8 mouse cellular contexts compared by ENCODE assay signal in the genomic region with DNA sequence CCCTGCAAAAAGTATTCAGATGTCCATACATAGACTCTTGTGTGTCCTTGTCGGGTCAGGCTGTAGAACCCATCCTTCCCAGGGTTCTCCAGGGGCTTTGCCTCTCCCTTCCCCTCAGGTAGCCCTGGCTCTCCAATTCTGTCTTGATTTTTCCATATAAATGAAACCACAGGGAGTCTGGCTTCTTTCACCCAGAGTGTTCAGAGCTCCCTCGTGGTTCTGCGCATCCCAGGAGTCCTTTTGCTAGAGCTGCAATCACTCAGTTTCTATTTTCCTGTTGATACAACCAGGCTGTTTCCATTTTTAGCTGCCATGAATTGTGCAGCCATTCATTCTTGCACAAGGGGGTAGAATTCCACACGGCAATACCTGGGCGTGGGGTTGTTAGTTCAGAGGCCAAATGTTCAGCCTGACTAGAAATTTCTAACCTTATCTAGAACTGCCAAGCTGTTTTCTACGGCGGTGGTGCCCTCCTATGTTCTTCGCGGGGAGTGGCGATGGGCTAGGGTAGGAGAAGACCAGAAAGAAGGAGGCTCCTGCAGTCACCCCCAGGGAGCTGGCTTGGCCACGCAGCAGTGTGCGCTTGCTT. TPM values are rescaled to one million over a fixed set of nuclear protein-coding genes. Genes with fewer than 3 reads are reported as not detected.
DNase-seq lines count a peak whose midpoint lies in the region; ATAC-seq and TF ChIP-seq lines count a peak whose summit lies in the region.

No protein-coding gene starts in this region.

- no peak for TF ChIP-seq RAD21 in MEL (IDR thresholded peaks at IDR 0.05; ENCODE audit: low read depth, low read length)

- 52% methylated on average over 12 of the region's 12 CpGs for WGBS in kidney, postnatal 0 days
- 55% methylated on average over 12 of the region's 12 CpGs for WGBS in embryonic facial prominence, embryonic 10.5 days
- 31% methylated on average over 12 of the region's 12 CpGs for WGBS in liver, embryonic 13.5 days (ENCODE audit: insufficient replicate concordance)

- no peaks in the 10 kb centered on the region for H3K27me3 ChIP-seq in kidney, postnatal 0 days (ENCODE audit: insufficient read depth, low read length)
- no peaks in the 10 kb centered on the region for H3K27me3 ChIP-seq in MEL (ENCODE audit: control insufficient read depth in 1 of 2, insufficient read depth in 2 of 2, low read length in 2 of 2)
- no peaks in the 10 kb centered on the region for H3K27me3 ChIP-seq in embryonic facial prominence, embryonic 10.5 days (replicated peaks; ENCODE audit: low read depth, poor library complexity, severe bottlenecking)
- no peaks in the 10 kb centered on the region for H3K27me3 ChIP-seq in liver, embryonic 13.5 days

- H3K9me3 ChIP-seq in kidney, postnatal 0 days (replicated peaks; ENCODE audit: low read length), result no peaks in the 10 kb centered on the region
- H3K9me3 ChIP-seq in MEL (replicated peaks; ENCODE audit: insufficient read depth, low read length), result no peaks in the 10 kb centered on the region
- no peaks in the 10 kb centered on the region for H3K9me3 ChIP-seq in embryonic facial prominence, embryonic 10.5 days
- H3K9me3 ChIP-seq in liver, embryonic 13.5 days (replicated peaks), result no peaks in the 10 kb centered on the region

- no peak overlapping the region for H3K4me2 ChIP-seq in kidney, postnatal 0 days (ENCODE audit: low read length)
- peak overlapping the region; percentile 61 for H3K4me2 ChIP-seq in liver, embryonic 13.5 days

- no peaks in the 10 kb centered on the region for H3K4me1 ChIP-seq in kidney, postnatal 0 days (replicated peaks; ENCODE audit: insufficient read depth, low read length)
- H3K4me1 ChIP-seq in MEL (ENCODE audit: control insufficient read depth in 1 of 2, insufficient read depth in 2 of 2, low read length in 2 of 2), result peaks cover 5 to 21% of the 10 kb centered on the region in 2 experiments; a peak in 3 of 4 replicates
- peaks cover 26% of the 10 kb centered on the region for H3K4me1 ChIP-seq in embryonic facial prominence, embryonic 10.5 days
- H3K4me1 ChIP-seq in liver, embryonic 13.5 days (replicated peaks), result peaks cover 32% of the 10 kb centered on the region

- no peak for TF ChIP-seq POLR2A in MEL (IDR thresholded peaks at IDR 0.05; ENCODE audit: control insufficient read depth in 1 of 2, insufficient read depth in 1 of 2, low read depth in 1 of 2, low read length in 2 of 2, poor library complexity in 1 of 2)

- peak; percentile 19; the same call in 1 of the 2 replicates for TF ChIP-seq CTCF in kidney, postnatal 0 days (IDR thresholded peaks at IDR 0.05; ENCODE audit: low read depth)
- no peak for TF ChIP-seq CTCF in MEL (IDR thresholded peaks at IDR 0.05 in 2 of 3, conservative IDR thresholded peaks at IDR 0.05 in 1 of 3; ENCODE audit: control insufficient read depth in 1 of 3, insufficient read depth in 1 of 3, low read depth in 2 of 3, low read length in 3 of 3, poor library complexity in 1 of 3, severe bottlenecking in 1 of 3)

- H3K27ac ChIP-seq in kidney, postnatal 0 days, result no peak overlapping the region
- peak overlapping the region; percentile 81 for H3K27ac ChIP-seq in MEL (ENCODE audit: control insufficient read depth, low read depth, low read length)
- peak overlapping the region; percentile 51; the same call in 1 of the 2 replicates for H3K27ac ChIP-seq in embryonic facial prominence, embryonic 10.5 days (replicated peaks)
- H3K27ac ChIP-seq in liver, embryonic 13.5 days, result peak overlapping the region; percentile 70

- H3K79me2 ChIP-seq in MEL (ENCODE audit: control insufficient read depth, insufficient read depth, low read length, poor library complexity), result peaks cover 2% of the 10 kb centered on the region; the same call in 1 of the 2 replicates

- H3K4me3 ChIP-seq in kidney, postnatal 0 days (replicated peaks; ENCODE audit: low read depth, low read length), result no peak overlapping the region
- H3K4me3 ChIP-seq in MEL (ENCODE audit: control insufficient read depth in 1 of 2, insufficient read depth in 1 of 2, low read depth in 2 of 2, low read length in 2 of 2), result peak overlapping the region; percentile 58 to 67
- no peak overlapping the region for H3K4me3 ChIP-seq in embryonic facial prominence, embryonic 10.5 days
- peak overlapping the region; percentile 42 for H3K4me3 ChIP-seq in liver, embryonic 13.5 days (replicated peaks)

- TF ChIP-seq EP300 in MEL (IDR thresholded peaks at IDR 0.05; ENCODE audit: low read depth in 1 of 2, low read length in 2 of 2), result no peak

- no peak for DNase-seq in kidney, postnatal 0 days (ENCODE audit: low spot score)
- DNase-seq in kidney, adult 11 months, result no peak
- no peak for DNase-seq in MEL (ENCODE audit: low read depth, low spot score)
- no peak for DNase-seq in embryonic facial prominence, embryonic 10.5 days (ENCODE audit: low spot score)
- DNase-seq in liver, embryonic 13.5 days, result no peak
- DNase-seq in ovary, postnatal 36 days (ENCODE audit: low spot score), result no peak
- DNase-seq in embryo, embryonic 10.5 days (ENCODE audit: low spot score), result no peak

- no peak for ATAC-seq in kidney, postnatal 0 days (replicated peaks; ENCODE audit: low FRiP score, low read depth)
- ATAC-seq in liver, embryonic 13.5 days (ENCODE audit: low read depth), result peak; percentile 60
- no peak for ATAC-seq in frontal cortex, adult (ENCODE audit: low TSS enrichment)

- no peaks in the 10 kb centered on the region for H3K36me3 ChIP-seq in kidney, postnatal 0 days (ENCODE audit: insufficient read depth, low read length)
- H3K36me3 ChIP-seq in MEL (ENCODE audit: control insufficient read depth in 1 of 2, insufficient read depth in 2 of 2, low read length in 2 of 2), result peaks cover 0 to 19% of the 10 kb centered on the region in 2 experiments; a peak in 2 of 4 replicates
- no peaks in the 10 kb centered on the region for H3K36me3 ChIP-seq in embryonic facial prominence, embryonic 10.5 days (replicated peaks)
- H3K36me3 ChIP-seq in liver, embryonic 13.5 days, result no peaks in the 10 kb centered on the region

- H3K9ac ChIP-seq in kidney, postnatal 0 days (ENCODE audit: low read depth, low read length), result no peak overlapping the region
- peak overlapping the region; percentile 85 for H3K9ac ChIP-seq in MEL (ENCODE audit: control insufficient read depth, low read depth, low read length, poor library complexity, severe bottlenecking)
- peak overlapping the region; percentile 62 for H3K9ac ChIP-seq in liver, embryonic 13.5 days

TF ChIP-seq in MEL, 35 proteins besides CTCF, POLR2A, EP300 and RAD21:
- TF ChIP-seq HCFC1 (IDR thresholded peaks at IDR 0.05; ENCODE audit: low read depth, low read length) (no peak), MEF2A (IDR thresholded peaks at IDR 0.05; ENCODE audit: extremely low read depth, insufficient replicate concordance, low read depth, low read length, poor library complexity, severe bottlenecking) (no peak), TAL1 (IDR thresholded peaks at IDR 0.05; ENCODE audit: low read length) (0 out of 2 replicates have a peak, but pooled peaks have one; percentile 32), POLR2AphosphoS5 (IDR thresholded peaks at IDR 0.05; ENCODE audit: borderline replicate concordance, low read depth, low read length) (no peak), ZMIZ1 (IDR thresholded peaks at IDR 0.05; ENCODE audit: low read depth, low read length) (no peak), MAFK (IDR thresholded peaks at IDR 0.05; ENCODE audit: borderline replicate concordance, low read depth, low read length) (no peak), GATA1 (IDR thresholded peaks at IDR 0.05; ENCODE audit: low read depth, low read length) (0 out of 2 replicates have a peak, but pooled peaks have one; percentile 20)
TF ChIP-seq in MEL: peak in this region for 2.

RNA-seq across cellular contexts. Expression of a gene that starts 5.3 kb away (rescaled TPM):
- 106 and 121 TPM in 2 replicates for polyA plus RNA-seq in kidney, postnatal 0 days (2015; fragmentation: Nextera tagmentation; extraction: Ambion mirVana)
- 54.6 and 57.2 TPM in 2 replicates for total RNA-seq in MEL (2012; rRNA removed)
- 10 to 100 TPM in 1 of 2 experiments, not detected in 1; 90.0 TPM for polyA plus RNA-seq in MEL (2012; ENCODE audit: insufficient read depth in 1 of 2, insufficient read length in 2 of 2, low read depth in 1 of 2, low replicate concordance in 2 of 2, missing spikeins in 1 of 2)
- 55.5 and 59.2 TPM in 2 replicates for polyA plus RNA-seq in embryonic facial prominence, embryonic 10.5 days (2016; fragmentation: Nextera tagmentation; extraction: Ambion mirVana)
- 21.7 and 23.3 TPM in 2 replicates for polyA plus RNA-seq in liver, embryonic 13.5 days (2015; fragmentation: Nextera tagmentation; extraction: Ambion mirVana)

Comparison
In these comparisons a context has a peak if more than half of its experiments do, and no peak if none do; other contexts are left out.
1. H3K4me3 ChIP-seq: peak in MEL (2 of 2) and liver, embryonic 13.5 days (single experiment); none in kidney, postnatal 0 days (single experiment) and embryonic facial prominence, embryonic 10.5 days (single experiment).